In genomic region chr12:30199735-30200134, GRCm38 (mm10) we compare ENCODE assay signal across 7 mouse cellular contexts.
DNase-seq lines count a peak whose midpoint lies in the region; ATAC-seq and TF ChIP-seq lines count a peak whose summit lies in the region.

No protein-coding gene starts in this region.

- CTCF ChIA-PET in Patski (lab: Charles Lee): no interaction called here

- H3K4me2 ChIP-seq in kidney, postnatal 0 days (ENCODE audit: low read length): no peak overlapping the region
- H3K4me2 ChIP-seq in midbrain, postnatal 0 days (ENCODE audit: low read depth, low read length, poor library complexity, severe bottlenecking): no peak overlapping the region

- TF ChIP-seq POLR2A in cortical plate, adult 2 months (IDR thresholded peaks at IDR 0.05; ENCODE audit: extremely low read depth, insufficient read depth, low read length): no peak

- DNase-seq in layer of hippocampus, adult 11-12 months (ENCODE audit: low spot score): peak; percentile 49
- DNase-seq in layer of hippocampus, adult 9-11 months: no peak
- DNase-seq in Patski (ENCODE audit: low read depth, low spot score): no peak
- peak; percentile 89 for DNase-seq in kidney, postnatal 0 days (ENCODE audit: low spot score)
- DNase-seq in midbrain, postnatal 0 days (ENCODE audit: low spot score): peak; percentile 66

- TF ChIP-seq CTCF in Patski (IDR thresholded peaks at IDR 0.05): peak; percentile 56
- TF ChIP-seq CTCF in cortical plate, adult 2 months (IDR thresholded peaks at IDR 0.05; ENCODE audit: extremely low read depth, insufficient read depth, low read length): peak; percentile 68
- peak; percentile 86 for TF ChIP-seq CTCF in kidney, postnatal 0 days (IDR thresholded peaks at IDR 0.05; ENCODE audit: low read depth)
- peak; percentile 86 for TF ChIP-seq CTCF in midbrain, postnatal 0 days (IDR thresholded peaks at IDR 0.05)

- H3K9me3 ChIP-seq in kidney, postnatal 0 days (replicated peaks; ENCODE audit: low read length): no peaks in the 10 kb centered on the region
- H3K9me3 ChIP-seq in midbrain, postnatal 0 days (ENCODE audit: low read length): no peaks in the 10 kb centered on the region

- no peak for ATAC-seq in Patski
- ATAC-seq in kidney, postnatal 0 days (replicated peaks; ENCODE audit: low FRiP score, low read depth): no peak
- no peak for ATAC-seq in midbrain, postnatal 0 days (ENCODE audit: low FRiP score)
- ATAC-seq in activated CD4-positive, CD25-positive, alpha-beta regulatory T cell, adult 4 months: no peak

- H3K36me3 ChIP-seq in kidney, postnatal 0 days (ENCODE audit: insufficient read depth, low read length): no peaks in the 10 kb centered on the region
- H3K36me3 ChIP-seq in midbrain, postnatal 0 days (ENCODE audit: insufficient read depth, low read length): no peaks in the 10 kb centered on the region

- peaks cover 25% of the 10 kb centered on the region for H3K27me3 ChIP-seq in Patski
- H3K27me3 ChIP-seq in kidney, postnatal 0 days (ENCODE audit: insufficient read depth, low read length): no peaks in the 10 kb centered on the region
- no peaks in the 10 kb centered on the region for H3K27me3 ChIP-seq in midbrain, postnatal 0 days (ENCODE audit: insufficient read depth, low read length)

- no peak overlapping the region for H3K9ac ChIP-seq in kidney, postnatal 0 days (ENCODE audit: low read depth, low read length)
- no peak overlapping the region for H3K9ac ChIP-seq in midbrain, postnatal 0 days (replicated peaks; ENCODE audit: low read length, poor library complexity, severe bottlenecking)

- H3K4me3 ChIP-seq in cortical plate, adult 2 months (ENCODE audit: insufficient read depth, low read length): no peak overlapping the region
- H3K4me3 ChIP-seq in kidney, postnatal 0 days (replicated peaks; ENCODE audit: low read depth, low read length): no peak overlapping the region
- H3K4me3 ChIP-seq in midbrain, postnatal 0 days (ENCODE audit: low read depth, low read length): no peak overlapping the region

- WGBS in kidney, postnatal 0 days: 40% methylated on average over 2 of the region's 2 CpGs
- 23% methylated on average over 2 of the region's 2 CpGs for WGBS in midbrain, postnatal 0 days

- no peak overlapping the region for H3K27ac ChIP-seq in cortical plate, adult 2 months (ENCODE audit: insufficient read depth, low read length)
- H3K27ac ChIP-seq in kidney, postnatal 0 days: no peak overlapping the region
- H3K27ac ChIP-seq in midbrain, postnatal 0 days (ENCODE audit: low read depth, low read length): no peak overlapping the region

- peaks cover 2% of the 10 kb centered on the region; the same call in 1 of the 2 replicates for H3K4me1 ChIP-seq in cortical plate, adult 2 months (ENCODE audit: control insufficient read depth, insufficient read depth, low read length)
- H3K4me1 ChIP-seq in kidney, postnatal 0 days (replicated peaks; ENCODE audit: insufficient read depth, low read length): no peaks in the 10 kb centered on the region
- H3K4me1 ChIP-seq in midbrain, postnatal 0 days (ENCODE audit: insufficient read depth, low read length): no peaks in the 10 kb centered on the region; the same call in 1 of the 2 replicates

- in situ Hi-C loops in Patski (cut with MboI; ENCODE audit: low pct_unique_long_range_greater_than_20kb): loop anchor here (5.0 kb wide), 1 partner anchor 383 kb away; the partner anchor contains the start of gene Tmem18

- POLR2A ChIA-PET in Patski (lab: Charles Lee): no interaction called here

Comparison
In these comparisons a context has a peak if more than half of its experiments do, and no peak if none do; other contexts are left out.
1. DNase-seq: peak in layer of hippocampus, adult 11-12 months (single experiment), kidney, postnatal 0 days (single experiment) and midbrain, postnatal 0 days (single experiment); none in layer of hippocampus, adult 9-11 months (single experiment) and Patski (single experiment).
2. Peak in every context shown above with its lines, with median percentiles within 50 percentile points of each other: CTCF ChIP-seq.